Mouse (Mus musculus): Measurements from ENCODE around the gene Vash1.

The Vash1 gene

GRCm38 (mm10) chr12:86719961-86720639 lies 41.6 kb downstream of the Vash1 start:
- DNase-seq (ENCODE audit: low spot score): no peak

GRCm38 (mm10) chr12:86721453-86721852 lies 43.0 kb downstream of the Vash1 start:
- peak; percentile 68 for DNase-seq (ENCODE audit: low spot score)

GRCm38 (mm10) chr12:86724300-86724699 lies 45.8 kb downstream of the Vash1 start:
- no peak for DNase-seq (ENCODE audit: low spot score)

- peak; percentile 25 for DNase-seq (ENCODE audit: low spot score)
Measured at GRCm38 (mm10) chr12:86725706-86726105, 47.2 kb downstream of the Vash1 start.

- peak; percentile 90 for DNase-seq (ENCODE audit: low spot score)
Measured at GRCm38 (mm10) chr12:86726120-86726640, 47.7 kb downstream of the Vash1 start, which contains the start of gene Angel1. Gene Angel1, minus strand, starts transcription at chr12:86726460.

- DNase-seq (ENCODE audit: low spot score): no peak
Measured at GRCm38 (mm10) chr12:86734319-86734810, 55.9 kb downstream of the Vash1 start, which contains the start of gene Lrrc74a. Gene Lrrc74a, plus strand, starts transcription at chr12:86734369.
